Mouse (Mus musculus) liver, postnatal 0 days (tissue): ENCODE results near the gene Ap3d1. TPM values are rescaled to one million over a fixed set of nuclear protein-coding genes. Genes with fewer than 3 reads are reported as not detected.

Experiments
- ATAC-seq: fragments of 200-750 bp; cut with Nextera tagmentation; 2 replicates; pipeline ENCODE4 v1.8.0; 2017; ENCODE audit warnings: mild to moderate bottlenecking, moderate library complexity
- DNase-seq: peaks from one replicate; pipeline ENCODE4 v3.0.0-alpha.2; 2016
- H3K27ac ChIP-seq: fragments of 300-500 bp; sonication (generic); 2 replicates; pipeline ENCODE4 v1.5.1; 2014; ENCODE audit warnings: antibody characterized with exemption, moderate library complexity, mild to moderate bottlenecking, low read depth
- H3K27me3 ChIP-seq: fragments of 300-500 bp; sonication (generic); 2 replicates; pipeline ENCODE4 v1.6.1; 2014; ENCODE audit warnings: low read length, control low read depth, mixed read lengths; ENCODE audit not compliant: insufficient read depth
- H3K36me3 ChIP-seq: fragments of 300-500 bp; sonication (generic); replicated peaks from 2 replicates; pipeline ENCODE4 v1.6.1; 2014; ENCODE audit warnings: mild to moderate bottlenecking, control low read depth, low read length, moderate library complexity, mixed read lengths; ENCODE audit not compliant: insufficient read depth
- H3K4me1 ChIP-seq: fragments of 300-500 bp; sonication (generic); 2 replicates; pipeline ENCODE4 v1.6.1; 2014; ENCODE audit warnings: antibody characterized with exemption, mild to moderate bottlenecking, control low read depth; ENCODE audit not compliant: insufficient read depth
- H3K4me2 ChIP-seq: fragments of 300-500 bp; sonication (generic); 2 replicates; pipeline ENCODE4 v1.6.1; 2014; ENCODE audit warnings: low read depth, mild to moderate bottlenecking, low read length, moderate library complexity, mixed read lengths
- H3K4me3 ChIP-seq: fragments of 300-500 bp; sonication (generic); 2 replicates; pipeline ENCODE4 v1.5.1; 2014; ENCODE audit warnings: low read depth, low read length
- H3K9ac ChIP-seq: fragments of 300-500 bp; sonication (generic); replicated peaks from 2 replicates; pipeline ENCODE4 v1.6.1; 2014; ENCODE audit warnings: mild to moderate bottlenecking, moderate library complexity
- H3K9me3 ChIP-seq: fragments of 300-500 bp; sonication (generic); 2 replicates; pipeline ENCODE4 v1.6.1; 2016; ENCODE audit warnings: mild to moderate bottlenecking, control low read depth, low read length, mixed read lengths
- CTCF ChIP-seq: sonication (generic); IDR thresholded peaks from 2 replicates; pipeline ENCODE4 v1.5.1; 2016; ENCODE audit warnings: antibody characterized with exemption, low read depth
- EP300 ChIP-seq: IDR thresholded peaks from 2 replicates; pipeline ENCODE4 v1.6.1; 2016; ENCODE audit warnings: antibody characterized with exemption, low read depth, mild to moderate bottlenecking
- WGBS: fragments of 180-500 bp; shearing (Covaris S2); extraction: QIAGEN DNeasy Blood & Tissue Kit; methylation state at CpG from one replicate; pipeline ENCODE4 v1.1.7; 2014; ENCODE audit not compliant: insufficient replicate concordance; 5-methylcytosine and 5-hydroxymethylcytosine counted together
- polyA plus RNA-seq: library from polyadenylated mRNA; unstranded; fragments of >200 nt; fragmentation: Nextera tagmentation; extraction: Ambion mirVana; gene quantifications from 2 replicates; pipeline ENCODE4 v1.2.1, GENCODE M21; 2015

Ap3d1 gene
- polyA plus RNA-seq, 1 experiment from 2014 or later: 19.0 TPM

- no peak overlapping the region for H3K4me2 ChIP-seq
- TF ChIP-seq EP300 (no peak), CTCF (no peak)
- no peak for DNase-seq
- no peaks in the 10 kb centered on the region for H3K27me3 ChIP-seq
- no peak overlapping the region for H3K4me3 ChIP-seq
- no peak overlapping the region for H3K27ac ChIP-seq
- H3K36me3 ChIP-seq: peaks cover 90% of the 10 kb centered on the region
- peaks cover 3% of the 10 kb centered on the region; the same call in 1 of the 2 replicates for H3K4me1 ChIP-seq
- WGBS: 78% methylated on average over 5 of the region's 5 CpGs
- no peak for ATAC-seq
- no peaks in the 10 kb centered on the region for H3K9me3 ChIP-seq
- no peak overlapping the region for H3K9ac ChIP-seq
Observed at GRCm38 (mm10) chr10:80773816-80774215, 31.8 kb upstream of the Ap3d1 start.

GRCm38 (mm10) chr10:80768365-80768764 is 26.3 kb upstream of the Ap3d1 start:
- WGBS: 87% methylated on average over 6 of the region's 6 CpGs
- H3K4me1 ChIP-seq: peaks cover 9% of the 10 kb centered on the region
- peaks cover 72% of the 10 kb centered on the region for H3K36me3 ChIP-seq
- no peak for TF ChIP-seq EP300
- TF ChIP-seq CTCF: no peak
- DNase-seq (no peak), ATAC-seq (no peak)
- H3K27ac ChIP-seq: no peak overlapping the region
- H3K9me3 ChIP-seq: no peaks in the 10 kb centered on the region
- H3K4me2 ChIP-seq: no peak overlapping the region
- no peaks in the 10 kb centered on the region for H3K27me3 ChIP-seq
- no peak overlapping the region for H3K9ac ChIP-seq
- no peak overlapping the region for H3K4me3 ChIP-seq

GRCm38 (mm10) chr10:80766161-80766815 is 24.2 kb upstream of the Ap3d1 start:
- Histone ChIP-seq H3K36me3 (peaks cover 52% of the 10 kb centered on the region), H3K4me3 (no peak overlapping the region), H3K27ac (peak overlapping the region; percentile 77), H3K9me3 (no peaks in the 10 kb centered on the region), H3K4me2 (no peak overlapping the region), H3K4me1 (peaks cover 23% of the 10 kb centered on the region), H3K27me3 (no peaks in the 10 kb centered on the region), H3K9ac (no peak overlapping the region; the same call in 1 of the 2 replicates)
- 78% methylated on average over 10 of the region's 10 CpGs for WGBS
- DNase-seq (no peak), ATAC-seq (peak; percentile 78)
- no peak for TF ChIP-seq EP300

GRCm38 (mm10) chr10:80765746-80766145 is 23.7 kb upstream of the Ap3d1 start:
- Histone ChIP-seq H3K36me3 (peaks cover 47% of the 10 kb centered on the region), H3K9ac (no peak overlapping the region; the same call in 1 of the 2 replicates), H3K27me3 (no peaks in the 10 kb centered on the region), H3K4me3 (no peak overlapping the region), H3K9me3 (no peaks in the 10 kb centered on the region), H3K27ac (peak overlapping the region; percentile 77), H3K4me1 (peaks cover 28% of the 10 kb centered on the region), H3K4me2 (no peak overlapping the region)
- DNase-seq (no peak), ATAC-seq (peak; percentile 15; the same call in 1 of the 2 replicates)
- 67% methylated on average over 2 of the region's 2 CpGs for WGBS
- TF ChIP-seq CTCF (no peak), EP300 (no peak)

- no peak for DNase-seq
- TF ChIP-seq EP300 (no peak), CTCF (no peak)
- H3K4me3 ChIP-seq: no peak overlapping the region
Observed at GRCm38 (mm10) chr10:80763502-80763901, 21.4 kb upstream of the Ap3d1 start.

GRCm38 (mm10) chr10:80761821-80762220 is 19.8 kb upstream of the Ap3d1 start:
- 78% methylated on average over 3 of the region's 3 CpGs for WGBS
- H3K4me3 ChIP-seq: no peak overlapping the region
- 0 out of 2 replicates have a peak overlapping the region, but pooled peaks have one; percentile 5 for H3K9ac ChIP-seq
- no peak for ATAC-seq
- no peaks in the 10 kb centered on the region for H3K9me3 ChIP-seq
- H3K36me3 ChIP-seq: peaks cover 17% of the 10 kb centered on the region
- no peaks in the 10 kb centered on the region for H3K27me3 ChIP-seq
- H3K4me1 ChIP-seq: peaks cover 52% of the 10 kb centered on the region
- H3K4me2 ChIP-seq: no peak overlapping the region
- TF ChIP-seq EP300 (no peak), CTCF (no peak)
- no peak for DNase-seq
- H3K27ac ChIP-seq: no peak overlapping the region

More at GRCm38 (mm10) chr10:80763502-80763901, 21.4 kb upstream of the Ap3d1 start:
- H3K9ac ChIP-seq: no peak overlapping the region
- H3K4me2 ChIP-seq: no peak overlapping the region
- peaks cover 30% of the 10 kb centered on the region for H3K36me3 ChIP-seq
- H3K9me3 ChIP-seq: no peaks in the 10 kb centered on the region
- ATAC-seq: no peak
- H3K4me1 ChIP-seq: peaks cover 38% of the 10 kb centered on the region
- WGBS: 66% methylated on average over 2 of the region's 2 CpGs
- H3K27ac ChIP-seq: no peak overlapping the region; the same call in 1 of the 2 replicates
- no peaks in the 10 kb centered on the region for H3K27me3 ChIP-seq
